Mouse (Mus musculus) thymus, postnatal 10 days (tissue): ENCODE data around the gene Fam184b.
A peak's percentile ranks its signal among the peaks of the same experiment; 100 is the strongest.

ENCODE experiments used
- DNase-seq, 2 experiments: peaks; one replicate each; pipeline ENCODE4 v3.0.0; 2021; ENCODE audit warnings: low spot score in 2 of 2

The Fam184b gene

GRCm38 (mm10) chr5:45595363-45596039 is 43.9 kb downstream of the Fam184b start:
- DNase-seq: no peak

DNA sequence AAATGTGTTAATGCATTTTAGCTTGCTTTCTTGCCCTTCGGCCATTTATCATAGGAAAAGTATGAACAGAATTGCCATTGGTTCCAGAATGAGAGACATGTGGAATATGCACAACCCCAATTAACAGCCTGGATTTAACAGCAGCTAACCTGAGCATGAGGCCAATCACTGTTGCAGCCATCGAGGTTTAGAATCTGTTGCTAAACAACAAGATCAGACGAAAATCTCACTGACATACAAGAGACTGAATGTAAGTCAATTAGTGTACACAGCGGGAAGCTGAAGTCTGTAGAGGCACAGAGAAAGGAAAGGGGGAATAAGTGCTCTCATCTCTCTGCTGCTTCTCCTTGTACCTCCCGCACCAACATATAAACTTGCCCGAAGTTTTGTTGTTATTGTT is 46.1 kb downstream of the Fam184b start:
- no peak for DNase-seq

- no peak for DNase-seq
These were observed 49.3 kb downstream of the Fam184b start for GRCm38 (mm10) chr5:45590094-45590493.

DNA sequence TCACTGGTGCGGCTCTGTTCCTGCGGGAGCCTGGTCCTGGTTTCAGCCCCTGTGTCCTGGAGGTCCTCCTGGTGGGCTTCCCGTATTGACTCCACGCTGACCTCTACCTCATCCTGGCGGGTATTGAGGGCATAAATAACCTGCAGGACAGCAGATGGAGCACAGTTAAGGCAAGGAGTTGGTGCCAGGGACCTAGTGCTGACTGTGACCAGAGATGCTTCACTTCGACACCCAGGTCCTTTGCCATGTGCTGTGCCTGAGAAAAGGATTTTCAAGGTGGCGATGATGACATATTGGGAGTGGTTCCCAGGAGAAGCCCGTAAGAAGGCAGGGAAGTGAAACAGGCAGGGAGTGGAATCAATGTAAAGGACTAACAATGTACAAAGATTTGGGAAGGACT is 54.8 kb downstream of the Fam184b start:
- no peak for DNase-seq

- no peak for DNase-seq
These were observed 59.1 kb downstream of the Fam184b start for GRCm38 (mm10) chr5:45580279-45580678.

DNA sequence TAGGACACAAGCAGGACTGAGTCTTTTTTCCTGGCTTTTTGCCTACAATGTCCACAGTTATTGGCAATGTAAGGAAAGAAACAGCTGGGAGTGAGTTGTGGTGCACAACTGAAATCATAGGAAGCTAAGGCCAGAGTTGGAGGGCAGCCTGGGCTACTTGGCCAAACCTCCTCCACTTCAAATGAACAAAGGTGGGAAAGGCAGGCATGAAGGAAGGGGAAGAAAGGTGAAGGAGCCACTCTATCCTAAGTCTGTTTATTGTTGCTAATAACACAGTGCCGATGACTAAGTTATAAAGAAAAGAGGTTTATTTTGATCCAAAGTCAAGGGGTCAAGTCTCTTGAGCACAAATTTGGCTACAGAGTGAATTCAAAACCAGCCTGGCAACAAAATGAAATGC is 62.0 kb downstream of the Fam184b start:
- DNase-seq: no peak

GRCm38 (mm10) chr5:45576716-45577115 is 62.7 kb downstream of the Fam184b start:
- no peak for DNase-seq

GRCm38 (mm10) chr5:45572816-45573215 is 66.6 kb downstream of the Fam184b start:
- DNase-seq: no peak

DNA sequence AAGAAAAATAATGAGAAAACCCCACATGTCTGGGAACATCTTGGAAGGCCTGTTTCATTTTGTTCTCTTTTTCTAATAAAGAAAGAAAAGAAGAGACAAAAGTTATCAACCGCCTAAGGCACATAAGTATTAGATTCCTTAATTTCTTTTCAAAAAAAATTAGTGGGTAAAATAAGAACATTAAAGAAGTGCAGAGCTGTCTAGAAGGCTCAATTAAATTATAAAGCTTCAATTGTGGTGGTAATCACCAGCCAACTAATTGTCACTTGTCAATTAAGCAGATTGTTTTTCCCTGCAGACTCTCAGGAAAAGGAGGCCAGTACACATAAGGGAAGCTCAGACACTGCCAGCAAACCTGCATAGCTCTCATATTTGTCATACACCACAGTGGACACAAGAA is 73.6 kb downstream of the Fam184b start:
- DNase-seq: no peak

- DNase-seq: no peak
These were observed 75.4 kb downstream of the Fam184b start for GRCm38 (mm10) chr5:45564054-45564453.

DNA sequence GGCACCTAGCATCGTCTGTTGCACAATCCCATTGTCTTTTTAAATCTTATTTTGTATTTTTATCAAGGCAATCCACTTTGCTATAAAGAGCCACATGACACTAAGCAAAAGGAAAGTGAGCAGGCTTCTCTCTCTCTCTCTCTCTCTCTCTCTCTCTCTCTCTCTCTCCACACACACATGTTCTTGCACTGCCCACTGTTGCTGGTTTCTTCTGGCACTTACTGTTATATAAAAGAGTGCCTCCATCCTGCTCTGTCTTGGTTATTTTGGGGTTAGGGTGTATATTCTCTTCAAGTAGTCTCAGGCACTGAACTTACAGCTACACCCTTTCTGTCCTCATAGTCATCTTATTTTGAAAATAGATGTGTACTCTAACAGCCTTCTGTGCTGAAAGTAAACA is 89.8 kb downstream of the Fam184b start:
- no peak for DNase-seq

DNA sequence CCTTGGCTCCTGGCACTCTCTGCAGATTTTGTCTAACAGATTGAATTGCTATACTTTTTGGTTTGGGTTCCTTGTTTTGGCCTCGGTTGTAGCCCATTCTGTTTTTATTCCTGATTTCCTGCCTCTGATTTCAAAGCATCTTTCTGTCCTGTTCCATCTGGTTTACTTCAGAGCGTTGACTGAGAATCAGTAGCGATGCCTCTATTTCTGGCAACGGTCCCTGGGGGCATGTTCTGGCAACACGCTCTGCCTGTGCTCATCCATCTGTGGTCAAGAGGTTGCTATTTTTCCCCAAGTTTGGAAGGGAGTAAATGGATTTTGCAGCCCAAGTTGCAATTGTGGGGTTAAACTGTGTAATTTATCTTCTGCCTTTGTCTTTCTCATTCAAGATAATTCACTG is 96.0 kb downstream of the Fam184b start:
- no peak for DNase-seq

- DNase-seq: no peak
These were observed 99.9 kb downstream of the Fam184b start for GRCm38 (mm10) chr5:45539502-45539901.

GRCm38 (mm10) chr5:45535177-45535576 is 104.2 kb downstream of the Fam184b start:
- DNase-seq: no peak

DNA sequence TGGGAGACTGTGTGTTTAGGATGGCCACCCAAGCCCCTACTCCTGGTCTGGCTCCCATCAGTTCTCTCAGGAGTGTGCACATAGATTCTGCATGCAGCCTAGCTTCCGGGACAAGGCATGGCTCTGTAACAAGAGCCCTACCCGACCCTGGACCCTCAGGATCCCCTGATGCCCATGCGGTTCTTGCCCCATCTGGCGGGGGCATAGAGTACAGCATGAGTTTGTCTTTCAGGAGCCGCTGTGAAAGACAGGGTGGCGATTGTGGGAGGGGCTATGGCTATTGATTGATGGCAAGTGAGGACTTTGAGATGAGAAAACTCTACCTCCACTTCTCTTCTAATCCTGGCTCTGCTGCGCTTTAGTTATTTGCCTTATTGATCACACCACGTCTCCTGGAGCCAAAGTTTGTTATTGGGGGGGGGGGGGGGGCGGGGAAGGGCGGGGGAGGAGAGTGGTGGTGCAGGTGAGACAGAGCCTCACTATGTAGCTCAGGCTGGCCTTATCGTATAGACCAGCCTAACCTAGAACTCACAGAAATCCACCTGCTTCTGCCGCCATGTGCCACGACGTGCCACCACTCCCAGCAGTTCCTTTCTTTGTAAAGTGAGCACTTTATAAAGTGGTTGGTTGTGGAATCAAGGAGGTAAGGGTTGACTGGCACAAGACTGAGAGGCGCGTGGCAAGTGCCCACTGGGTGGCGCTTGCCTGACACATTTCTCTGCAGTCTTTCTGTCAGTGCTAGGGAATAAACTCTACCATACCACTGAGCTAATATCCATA is 104.9 kb downstream of the Fam184b start:
- peak; percentile 73 to 75 for DNase-seq

DNA sequence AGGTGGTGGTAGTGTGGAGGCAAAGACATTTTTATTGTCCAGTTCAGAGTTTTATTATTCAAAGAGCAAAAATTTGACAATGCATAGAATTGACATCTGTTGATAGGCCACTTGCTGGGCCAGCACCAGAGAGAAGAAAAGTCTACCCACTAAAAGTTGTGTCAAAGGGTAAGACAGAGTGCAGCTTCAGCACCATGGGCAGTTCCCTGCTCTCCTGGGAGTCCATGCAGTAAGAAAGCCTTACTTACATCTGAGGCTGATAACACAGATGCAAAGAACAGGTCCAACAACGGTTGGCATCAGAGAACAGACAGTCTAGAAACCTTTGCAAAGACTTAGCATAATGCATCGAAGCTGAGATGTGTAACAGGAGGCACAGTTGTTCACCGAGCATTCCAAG is 109.7 kb downstream of the Fam184b start:
- DNase-seq: no peak

GRCm38 (mm10) chr5:45526338-45526737 is 113.1 kb downstream of the Fam184b start:
- no peak for DNase-seq

DNA sequence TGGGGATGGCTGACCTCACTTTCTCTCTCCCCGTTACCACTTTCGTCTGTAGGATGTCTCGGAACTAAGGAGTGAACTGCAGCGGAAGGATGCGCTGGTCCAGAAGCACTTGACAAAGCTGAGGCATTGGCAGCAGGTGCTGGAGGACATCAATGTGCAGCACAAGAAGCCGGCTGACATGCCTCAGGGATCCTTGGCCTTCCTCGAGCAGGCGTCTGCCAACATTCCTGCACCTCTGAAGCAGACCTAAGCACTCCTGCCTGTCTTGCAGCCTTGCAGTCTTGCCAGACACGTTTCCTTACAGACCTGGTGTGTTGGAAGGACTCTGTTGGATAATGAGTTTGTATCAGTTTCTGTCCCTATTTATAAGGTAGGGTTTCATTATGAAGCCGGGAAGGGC is 114.3 kb downstream of the Fam184b start:
- no peak for DNase-seq

GRCm38 (mm10) chr5:45521601-45522000 is 117.8 kb downstream of the Fam184b start:
- no peak for DNase-seq

- no peak for DNase-seq
These were observed 118.7 kb downstream of the Fam184b start for GRCm38 (mm10) chr5:45520809-45521110.

DNA sequence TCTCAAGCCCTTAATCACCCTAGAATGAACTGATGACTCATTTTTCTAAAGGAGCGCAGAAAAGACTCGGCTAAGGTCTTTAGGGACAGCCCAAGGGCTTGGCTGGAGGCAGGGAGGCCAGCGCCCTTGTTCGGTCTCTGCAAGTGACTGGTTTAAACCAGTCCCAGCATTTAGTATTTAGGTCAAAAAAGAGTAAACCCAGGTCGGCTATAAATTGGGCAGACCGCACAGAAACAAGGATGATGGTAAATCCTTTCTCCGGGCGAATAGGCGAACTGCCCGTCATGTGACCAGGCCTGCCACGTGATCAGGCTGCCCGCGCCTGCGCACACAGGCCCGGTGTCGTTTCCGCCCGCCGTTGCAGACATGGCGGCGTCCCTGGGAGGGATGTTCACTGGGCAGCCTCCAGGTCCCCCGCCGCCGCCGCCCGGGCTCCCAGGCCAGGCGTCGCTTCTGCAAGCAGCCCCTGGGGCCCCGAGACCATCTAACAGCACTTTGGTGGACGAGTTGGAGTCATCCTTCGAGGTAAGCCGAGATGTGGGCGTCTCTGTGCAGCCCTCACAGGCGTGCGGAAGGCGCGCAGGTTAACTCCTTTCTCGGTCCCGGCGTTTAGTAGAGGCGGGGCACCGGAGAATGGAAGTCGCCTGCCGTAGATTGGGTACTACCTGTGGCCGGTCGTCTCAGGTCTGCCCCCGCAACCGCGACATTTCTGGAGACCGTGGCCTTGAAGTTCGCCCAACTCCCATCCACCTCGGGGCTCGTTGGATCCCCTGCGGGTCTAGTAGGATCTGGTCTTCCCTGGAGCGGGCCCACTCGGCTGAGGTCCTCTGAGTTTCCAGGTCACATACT is 119.2 kb downstream of the Fam184b start, which contains the start of gene Med28:
Med28 (plus strand) TSS at position 270 of the 849 bp plus-strand sequence.
- peak; percentile 92 to 93 for DNase-seq

GRCm38 (mm10) chr5:45515151-45515743 is 124.2 kb downstream of the Fam184b start:
- no peak for DNase-seq
